Mouse (Mus musculus) neutrophil, adult 5-6 weeks (primary cell): Measurements from ENCODE around the gene Olfr424. TPM values are rescaled to one million over a fixed set of nuclear protein-coding genes. Genes with fewer than 3 reads are reported as not detected.

Source experiments
- total RNA-seq: library from RNA; stranded (forward); fragments of 200-1000 nt; gene quantifications from 2 replicates; pipeline ENCODE4 v1.2.3, GENCODE M21; 2017

Olfr424 gene
- total RNA-seq, 1 experiment from 2014 or later: not detected

Other genes starting within 250 kb of the Olfr424 start
- gene Ifi211, start 218.5 kb upstream of the Olfr424 start, total RNA-seq: 14.8 and 16.9 TPM in 2 replicates
- gene Mndal, start 189.0 kb upstream of the Olfr424 start, total RNA-seq: 805 and 849 TPM in 2 replicates
- gene Ifi203, start 188.8 kb upstream of the Olfr424 start, total RNA-seq: 225 and 245 TPM in 2 replicates
- 0.23 and 0.25 TPM in 2 replicates for gene Ifi202b, start 148.8 kb upstream of the Olfr424 start, total RNA-seq
- gene Ifi205, start 99.7 kb upstream of the Olfr424 start, total RNA-seq: 4.7 and 7.6 TPM in 2 replicates
- gene Olfr433, start 90.8 kb upstream of the Olfr424 start, total RNA-seq: 0.35 and 0.37 TPM in 2 replicates
- gene Olfr432, start 82.3 kb upstream of the Olfr424 start, total RNA-seq: not detected in 2 replicates
- gene Olfr430, start 64.9 kb upstream of the Olfr424 start, total RNA-seq: not detected in 2 replicates
- gene Olfr429, start 47.2 kb upstream of the Olfr424 start, total RNA-seq: not detected in 2 replicates
- gene Olfr427, start 34.6 kb upstream of the Olfr424 start, total RNA-seq: 0.12 TPM in 1 of 2 replicates, not detected in the other
- gene Olfr231, start 10.4 kb upstream of the Olfr424 start, total RNA-seq: not detected in 2 replicates
- not detected in 2 replicates for gene Olfr420, start 24.1 kb downstream of the Olfr424 start, total RNA-seq
- gene Spta1, start 41.3 kb downstream of the Olfr424 start, total RNA-seq: 5.7 and 5.9 TPM in 2 replicates
- not detected in 2 replicates for gene Olfr419, start 120.5 kb downstream of the Olfr424 start, total RNA-seq
- not detected in 2 replicates for gene Mptx1, start 199.0 kb downstream of the Olfr424 start, total RNA-seq
- not detected in 2 replicates for gene Olfr417, start 233.6 kb downstream of the Olfr424 start, total RNA-seq